Mouse (Mus musculus): Measurements from ENCODE around the gene Gbf1. TPM values are rescaled to one million over a fixed set of nuclear protein-coding genes. Genes with fewer than 3 reads are reported as not detected.

Gbf1 gene
- total and polyA plus RNA-seq, 3 experiments, result 8.6 to 26.1 (median 18.7) TPM

- H3K4me2 ChIP-seq (ENCODE audit: insufficient read depth, low read depth, poor library complexity, severe bottlenecking), result peak overlapping the region; percentile 75; the same call in 1 of the 2 replicates
- H3K9ac ChIP-seq (ENCODE audit: insufficient read depth, low read depth), result no peak overlapping the region
- in situ Hi-C loops (cut with MboI; ENCODE audit: low pct_ligation_motif_present, low pct_unique_long_range_greater_than_20kb, low sequenced_read_pairs), result loop anchor here (5.0 to 10.0 kb wide), 2 partner anchors 122 to 230 kb away; no protein-coding TSS in a partner anchor
- peaks cover 74% of the 10 kb centered on the region for H3K27me3 ChIP-seq (replicated peaks)
- H3K79me2 ChIP-seq (replicated peaks; ENCODE audit: control insufficient read depth, extremely low read depth, insufficient read depth, poor library complexity, severe bottlenecking), result no peaks in the 10 kb centered on the region
- dilution Hi-C loops (cut with MboI; ENCODE audit: extremely low pct_ligation_motif_present, extremely low pct_unique_long_range_greater_than_20kb, low sequenced_read_pairs), result no loop called here
- TF ChIP-seq POLR2AphosphoS2 (IDR thresholded peaks at IDR 0.05; ENCODE audit: low read depth, low read length) (no peak), ELF1 (IDR thresholded peaks at IDR 0.05; ENCODE audit: low read depth, low read length) (no peak), ZC3H11A (IDR thresholded peaks at IDR 0.05; ENCODE audit: low read depth, low read length) (peak; percentile 53), IRF4 (IDR thresholded peaks at IDR 0.05; ENCODE audit: low read depth, low read length) (0 out of 2 replicates have a peak, but pooled peaks have one; percentile 48), KAT2A (IDR thresholded peaks at IDR 0.05; ENCODE audit: insufficient replicate concordance, low read length) (no peak), JUN (IDR thresholded peaks at IDR 0.05; ENCODE audit: insufficient read depth, low read depth, low read length) (no peak), ETS1 (conservative IDR thresholded peaks at IDR 0.05; ENCODE audit: low read depth, low read length) (no peak), ZMIZ1 (IDR thresholded peaks at IDR 0.05; ENCODE audit: low read depth, low read length) (no peak), JUND (conservative IDR thresholded peaks at IDR 0.05; ENCODE audit: low read depth, low read length) (no peak), USF1 (IDR thresholded peaks at IDR 0.05; ENCODE audit: low read depth, low read length) (no peak), RCOR1 (conservative IDR thresholded peaks at IDR 0.05; ENCODE audit: low read depth, low read length) (no peak), MAFK (IDR thresholded peaks at IDR 0.05; ENCODE audit: insufficient replicate concordance, low read length) (no peak), CHD1 (IDR thresholded peaks at IDR 0.05; ENCODE audit: low read depth, low read length) (no peak), NELFE (IDR thresholded peaks at IDR 0.05; ENCODE audit: low read depth, low read length) (no peak; the same call in 1 of the 2 replicates), CTCF (conservative IDR thresholded peaks at IDR 0.05 in 1 of 2, IDR thresholded peaks at IDR 0.05 in 1 of 2; ENCODE audit: low read depth in 2 of 2, low read length in 2 of 2) (peak; percentile 88 to 97), MYC (IDR thresholded peaks at IDR 0.05; ENCODE audit: low read depth, low read length) (0 out of 2 replicates have a peak, but pooled peaks have one; percentile 41), SMC3 (IDR thresholded peaks at IDR 0.05; ENCODE audit: low read depth, low read length) (peak; percentile 94), POLR2A (IDR thresholded peaks at IDR 0.05; ENCODE audit: low read depth, low read length) (no peak), PAX5 (IDR thresholded peaks at IDR 0.05; ENCODE audit: low read length) (no peak), MXI1 (IDR thresholded peaks at IDR 0.05; ENCODE audit: low read depth, low read length) (peak; percentile 26; the same call in 1 of the 2 replicates), MAZ (IDR thresholded peaks at IDR 0.05; ENCODE audit: low read depth, low read length) (no peak), TBP (conservative IDR thresholded peaks at IDR 0.05; ENCODE audit: low read depth, low read length) (no peak), GABPA (IDR thresholded peaks at IDR 0.05; ENCODE audit: insufficient replicate concordance, low read depth, low read length) (no peak), ZKSCAN1 (IDR thresholded peaks at IDR 0.05; ENCODE audit: borderline replicate concordance, low read depth, low read length) (no peak), EP300 (IDR thresholded peaks at IDR 0.05; ENCODE audit: low read length) (no peak), TCF12 (IDR thresholded peaks at IDR 0.05; ENCODE audit: low read depth, low read length) (no peak), UBTF (IDR thresholded peaks at IDR 0.05; ENCODE audit: low read depth, low read length) (no peak), RAD21 (IDR thresholded peaks at IDR 0.05; ENCODE audit: low read depth, low read length) (peak; percentile 95), BHLHE40 (IDR thresholded peaks at IDR 0.05; ENCODE audit: low read depth, low read length) (peak; percentile 16; the same call in 1 of the 2 replicates), MEF2A (IDR thresholded peaks at IDR 0.05; ENCODE audit: borderline replicate concordance, low read depth, low read length) (0 out of 2 replicates have a peak, but pooled peaks have one; percentile 23), SIN3A (IDR thresholded peaks at IDR 0.05; ENCODE audit: low read length) (no peak), CHD2 (IDR thresholded peaks at IDR 0.05; ENCODE audit: low read length) (no peak), MAX (IDR thresholded peaks at IDR 0.05; ENCODE audit: low read length) (no peak), USF2 (conservative IDR thresholded peaks at IDR 0.05; ENCODE audit: low read depth, low read length) (no peak), HCFC1 (IDR thresholded peaks at IDR 0.05; ENCODE audit: low read depth, low read length) (no peak), E2F4 (IDR thresholded peaks at IDR 0.05; ENCODE audit: insufficient replicate concordance, low read depth, low read length) (no peak), ZNF384 (IDR thresholded peaks at IDR 0.05; ENCODE audit: low read depth, low read length) (no peak), NRF1 (IDR thresholded peaks at IDR 0.05; ENCODE audit: low read depth, low read length) (no peak)
- DNase-seq (ENCODE audit: extremely low read depth), result peak; percentile 80
- H3K4me3 ChIP-seq (replicated peaks in 1 of 3; ENCODE audit: low read depth in 2 of 3, low read length in 2 of 3, poor library complexity in 1 of 3), result no peak overlapping the region
- no peak overlapping the region for H3K27ac ChIP-seq (ENCODE audit: insufficient read depth, low read depth)
- no peaks in the 10 kb centered on the region for H3K9me3 ChIP-seq (replicated peaks; ENCODE audit: low read length)
- H3K36me3 ChIP-seq (replicated peaks in 1 of 2; ENCODE audit: control insufficient read depth in 1 of 2, insufficient read depth in 1 of 2, low read length in 1 of 2), result no peaks in the 10 kb centered on the region
- H3K4me1 ChIP-seq (ENCODE audit: control insufficient read depth in 1 of 2, insufficient read depth in 2 of 2), result peaks cover 2 to 23% of the 10 kb centered on the region in 2 experiments; a peak in 3 of 4 replicates
Observed at GRCm38 (mm10) chr19:46135297-46135696, 17.0 kb upstream of the Gbf1 start.
